ENCODE assay signal across 30 mouse cellular contexts in the genomic region with DNA sequence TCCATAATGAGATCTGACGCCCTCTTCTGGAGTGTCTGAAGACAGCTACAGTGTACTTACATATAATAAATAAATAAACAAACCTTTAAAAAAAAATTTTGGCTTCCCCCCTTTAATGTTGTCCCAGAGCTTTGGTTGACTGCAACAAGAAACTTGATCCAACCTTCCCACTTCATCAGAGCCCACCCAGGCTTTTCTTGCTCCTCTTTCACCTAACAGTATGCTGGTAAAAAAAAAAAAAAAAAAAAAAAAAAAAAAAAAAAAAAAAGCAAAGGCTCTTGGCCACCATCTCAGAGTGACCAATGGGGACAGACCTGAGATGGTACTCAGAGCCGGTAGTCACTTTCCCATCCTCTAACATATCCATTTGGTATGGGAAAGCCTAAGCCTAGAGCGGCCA. TPM values are rescaled to one million over a fixed set of nuclear protein-coding genes. Genes with fewer than 3 reads are reported as not detected.
"Had no signal": no experiment of that assay in that cellular context is flagged by ENCODE, and none has a peak within 500 bp of the region (broad histone marks: within the 10 kb centered on the region; RNA-seq: fewer than 3 reads in every experiment).

No protein-coding gene starts in this region.

- H3K27ac ChIP-seq: limb, embryonic 10.5 days; limb, embryonic 12.5 days; limb, embryonic 13.5 days; limb, embryonic 15.5 days; liver, embryonic 12.5 days; liver, embryonic 13.5 days; liver, embryonic 14.5 days; liver, embryonic 15.5 days; lung, embryonic 15.5 days; macrophage; midbrain, embryonic 10.5 days; midbrain, embryonic 12.5 days; midbrain, embryonic 13.5 days; midbrain, embryonic 15.5 days had no signal

- H3K4me1 ChIP-seq: midbrain, embryonic 13.5 days had no signal

- H3K9me3 ChIP-seq: limb, embryonic 10.5 days; limb, embryonic 12.5 days; limb, embryonic 13.5 days; limb, embryonic 15.5 days; liver, embryonic 12.5 days; liver, embryonic 13.5 days; liver, embryonic 15.5 days; lung, embryonic 15.5 days; megakaryocyte, embryonic 14.5 days; midbrain, embryonic 10.5 days; midbrain, embryonic 12.5 days; midbrain, embryonic 13.5 days; midbrain, embryonic 15.5 days had no signal

- H3K27me3 ChIP-seq: limb, embryonic 12.5 days; limb, embryonic 13.5 days; limb, embryonic 15.5 days; liver, embryonic 12.5 days; liver, embryonic 13.5 days; liver, embryonic 15.5 days; lung, embryonic 15.5 days; megakaryocyte, embryonic 14.5 days; midbrain, embryonic 12.5 days; midbrain, embryonic 13.5 days; midbrain, embryonic 15.5 days had no signal

- H3K4me3 ChIP-seq: limb, embryonic 10.5 days; limb, embryonic 12.5 days; limb, embryonic 13.5 days; limb, embryonic 15.5 days; liver, embryonic 12.5 days; liver, embryonic 13.5 days; liver, embryonic 15.5 days; lung, embryonic 15.5 days; megakaryocyte, embryonic 14.5 days; midbrain, embryonic 10.5 days; midbrain, embryonic 12.5 days; midbrain, embryonic 13.5 days; midbrain, embryonic 15.5 days; myocyte had no signal

- H3K9ac ChIP-seq: limb, embryonic 12.5 days; limb, embryonic 13.5 days; limb, embryonic 15.5 days; liver, embryonic 12.5 days; liver, embryonic 13.5 days; liver, embryonic 14.5 days; liver, embryonic 15.5 days; liver, postnatal 0 days; lung, embryonic 14.5 days; lung, embryonic 15.5 days; midbrain, embryonic 12.5 days; midbrain, embryonic 13.5 days; midbrain, embryonic 15.5 days had no signal

- DNase-seq: left cerebral cortex, postnatal 4 days; liver; liver, embryonic 13.5 days; liver, postnatal 0 days; lung, adult 18-20 months; lung, adult 2 months; lung, embryonic 14.5 days; lung, postnatal 10 days; lung, postnatal 14 days; lung, postnatal 36 days; lung, postnatal 4 days; midbrain, embryonic 14.5 days had no signal

- H3K4me2 ChIP-seq: limb, embryonic 12.5 days; limb, embryonic 13.5 days; limb, embryonic 15.5 days; liver, embryonic 11.5 days; liver, embryonic 12.5 days; liver, embryonic 13.5 days; liver, embryonic 15.5 days; lung, embryonic 14.5 days; lung, embryonic 15.5 days; midbrain, embryonic 11.5 days; midbrain, embryonic 12.5 days; midbrain, embryonic 13.5 days; midbrain, embryonic 15.5 days had no signal

RNA-seq across cellular contexts. Expression of a gene that starts 21.2 kb away (rescaled TPM):
- total RNA-seq: monocyte, adult 5-6 weeks had no signal
